Mouse (Mus musculus) frontal cortex, postnatal 36 days (tissue): Measurements from ENCODE around the gene Hoxc13.

ENCODE experiments used
- DNase-seq, 2 experiments: peaks; one replicate each; pipeline ENCODE4 v3.0.0; 2022; ENCODE audit warnings: low spot score in 2 of 2

The Hoxc13 gene

GRCm38 (mm10) chr15:102937036-102937666 is 16.2 kb downstream of the Hoxc13 start:
- no peak for DNase-seq

GRCm38 (mm10) chr15:102939256-102940155 is 18.6 kb downstream of the Hoxc13 start:
- DNase-seq: no peak

- DNase-seq: no peak
These were observed 22.0 kb downstream of the Hoxc13 start for GRCm38 (mm10) chr15:102942739-102943467.

- no peak for DNase-seq
These were observed 22.5 kb downstream of the Hoxc13 start for GRCm38 (mm10) chr15:102943468-102943813.

- DNase-seq: no peak
These were observed 24.5 kb downstream of the Hoxc13 start for GRCm38 (mm10) chr15:102945185-102946077.

GRCm38 (mm10) chr15:102947276-102947675 is 26.4 kb downstream of the Hoxc13 start:
- DNase-seq: no peak

- no peak for DNase-seq
These were observed 27.9 kb downstream of the Hoxc13 start for GRCm38 (mm10) chr15:102948842-102949241.

- DNase-seq: no peak
These were observed 28.8 kb downstream of the Hoxc13 start for GRCm38 (mm10) chr15:102949696-102950095.

- DNase-seq: no peak
These were observed 30.0 kb downstream of the Hoxc13 start for GRCm38 (mm10) chr15:102950877-102951276.

GRCm38 (mm10) chr15:102953561-102953960 is 32.7 kb downstream of the Hoxc13 start:
- DNase-seq: no peak

- no peak for DNase-seq
These were observed 33.5 kb downstream of the Hoxc13 start, which contains the start of gene Hoxc11 for GRCm38 (mm10) chr15:102954192-102955006. Gene Hoxc11, plus strand, starts transcription at chr15:102954427.

GRCm38 (mm10) chr15:102955007-102955382 is 34.1 kb downstream of the Hoxc13 start:
- no peak for DNase-seq

- DNase-seq: no peak
These were observed 35.1 kb downstream of the Hoxc13 start for GRCm38 (mm10) chr15:102955833-102956640.

GRCm38 (mm10) chr15:102956906-102957305 is 36.0 kb downstream of the Hoxc13 start:
- no peak for DNase-seq

GRCm38 (mm10) chr15:102959663-102960191 is 38.8 kb downstream of the Hoxc13 start:
- DNase-seq: no peak

- DNase-seq: no peak
These were observed 40.8 kb downstream of the Hoxc13 start for GRCm38 (mm10) chr15:102961728-102962127.

GRCm38 (mm10) chr15:102962492-102962891 is 41.6 kb downstream of the Hoxc13 start:
- no peak for DNase-seq

- DNase-seq: no peak
These were observed 42.4 kb downstream of the Hoxc13 start for GRCm38 (mm10) chr15:102963259-102963658.
